Mouse (Mus musculus) cortical plate, adult 2 months (tissue): Measurements from ENCODE around the gene Fas. TPM values are rescaled to one million over a fixed set of nuclear protein-coding genes. Genes with fewer than 3 reads are reported as not detected.

ENCODE experiments used
- H3K27ac ChIP-seq: fragments of 200-500 bp; 2 replicates; pipeline ENCODE4 v1.5.1; 2012; ENCODE audit warnings: low read length, control low read depth, inconsistent platforms; ENCODE audit not compliant: insufficient read depth
- H3K4me1 ChIP-seq: fragments of 200-500 bp; 2 replicates; pipeline ENCODE4 v1.6.1; 2011; ENCODE audit warnings: low read length; ENCODE audit not compliant: control insufficient read depth, insufficient read depth
- H3K4me3 ChIP-seq: fragments of 200-500 bp; 2 replicates; pipeline ENCODE4 v1.5.1; 2011; ENCODE audit warnings: mild to moderate bottlenecking, low read length, control low read depth; ENCODE audit not compliant: insufficient read depth
- CTCF ChIP-seq: fragments of 200-500 bp; IDR thresholded peaks from 2 replicates; pipeline ENCODE4 v1.5.1; 2011; ENCODE audit warnings: mild to moderate bottlenecking, control low read depth, low read length; ENCODE audit not compliant: insufficient read depth; ENCODE audit errors: extremely low read depth
- POLR2A ChIP-seq: fragments of 200-500 bp; IDR thresholded peaks from 2 replicates; pipeline ENCODE4 v1.6.1; 2011; ENCODE audit warnings: mild to moderate bottlenecking, low read length, control low read depth; ENCODE audit not compliant: insufficient read depth; ENCODE audit errors: extremely low read depth
- polyA plus RNA-seq: library from polyadenylated mRNA; depleted of rRNA; stranded (reverse); fragments of >200 nt; gene quantifications from 2 replicates; pipeline ENCODE4 v1.2.3, GENCODE M21; 2012

The Fas gene
- polyA plus RNA-seq, 1 experiment, result 2.0 TPM

GRCm38 (mm10) chr19:34292701-34293100, 2.2 kb downstream of the Fas start:
- Histone ChIP-seq H3K27ac (no peak overlapping the region), H3K4me3 (no peak overlapping the region), H3K4me1 (no peaks in the 10 kb centered on the region)
- TF ChIP-seq CTCF (no peak), POLR2A (no peak)

- no peaks in the 10 kb centered on the region for H3K4me1 ChIP-seq
- no peak overlapping the region for H3K27ac ChIP-seq
- H3K4me3 ChIP-seq, result no peak overlapping the region
- TF ChIP-seq POLR2A, result no peak
- TF ChIP-seq CTCF, result no peak
Measured at GRCm38 (mm10) chr19:34293376-34293947, 3.0 kb downstream of the Fas start.

GRCm38 (mm10) chr19:34295442-34295841, 5.0 kb downstream of the Fas start:
- Histone ChIP-seq H3K4me1 (no peaks in the 10 kb centered on the region), H3K4me3 (no peak overlapping the region), H3K27ac (no peak overlapping the region)
- TF ChIP-seq CTCF (no peak), POLR2A (no peak)

- H3K27ac ChIP-seq, result no peak overlapping the region
- TF ChIP-seq CTCF (no peak), POLR2A (no peak)
- no peaks in the 10 kb centered on the region for H3K4me1 ChIP-seq
- no peak overlapping the region for H3K4me3 ChIP-seq
Measured at GRCm38 (mm10) chr19:34298531-34298930, 8.1 kb downstream of the Fas start.

GRCm38 (mm10) chr19:34299229-34299628, 8.8 kb downstream of the Fas start:
- no peaks in the 10 kb centered on the region for H3K4me1 ChIP-seq

GRCm38 (mm10) chr19:34300430-34300829, 10.0 kb downstream of the Fas start:
- H3K27ac ChIP-seq, result no peak overlapping the region
- H3K4me3 ChIP-seq, result no peak overlapping the region
- H3K4me1 ChIP-seq, result no peaks in the 10 kb centered on the region
- TF ChIP-seq POLR2A (no peak), CTCF (no peak)

More at GRCm38 (mm10) chr19:34299229-34299628, 8.8 kb downstream of the Fas start:
- Histone ChIP-seq H3K27ac (no peak overlapping the region), H3K4me3 (no peak overlapping the region)
- TF ChIP-seq POLR2A, result no peak
- TF ChIP-seq CTCF, result no peak

GRCm38 (mm10) chr19:34304917-34305316, 14.5 kb downstream of the Fas start:
- no peak for TF ChIP-seq POLR2A
- TF ChIP-seq CTCF, result no peak
- H3K4me3 ChIP-seq, result no peak overlapping the region
- H3K4me1 ChIP-seq, result no peaks in the 10 kb centered on the region
- no peak overlapping the region for H3K27ac ChIP-seq

GRCm38 (mm10) chr19:34306794-34307193, 16.3 kb downstream of the Fas start:
- TF ChIP-seq POLR2A, result no peak
- TF ChIP-seq CTCF, result no peak
- Histone ChIP-seq H3K4me3 (no peak overlapping the region), H3K4me1 (no peaks in the 10 kb centered on the region), H3K27ac (no peak overlapping the region)

- TF ChIP-seq POLR2A (no peak), CTCF (no peak)
- Histone ChIP-seq H3K4me1 (no peaks in the 10 kb centered on the region), H3K4me3 (no peak overlapping the region), H3K27ac (no peak overlapping the region)
Measured at GRCm38 (mm10) chr19:34312151-34312728, 21.8 kb downstream of the Fas start.

- H3K27ac ChIP-seq, result 0 out of 2 replicates have a peak overlapping the region, but pooled peaks have one; percentile 46
- TF ChIP-seq CTCF (no peak), POLR2A (no peak)
Measured at GRCm38 (mm10) chr19:34328051-34328450, 37.6 kb downstream of the Fas start.

GRCm38 (mm10) chr19:34334300-34334699, 43.8 kb downstream of the Fas start:
- H3K4me3 ChIP-seq, result no peak overlapping the region
- H3K4me1 ChIP-seq, result no peaks in the 10 kb centered on the region
- peak; percentile 88 for TF ChIP-seq CTCF
- no peak for TF ChIP-seq POLR2A
- H3K27ac ChIP-seq, result no peak overlapping the region

More at GRCm38 (mm10) chr19:34328051-34328450, 37.6 kb downstream of the Fas start:
- H3K4me1 ChIP-seq, result no peaks in the 10 kb centered on the region
- no peak overlapping the region for H3K4me3 ChIP-seq
